8 mouse cellular contexts compared by ENCODE assay signal in the genomic region with DNA sequence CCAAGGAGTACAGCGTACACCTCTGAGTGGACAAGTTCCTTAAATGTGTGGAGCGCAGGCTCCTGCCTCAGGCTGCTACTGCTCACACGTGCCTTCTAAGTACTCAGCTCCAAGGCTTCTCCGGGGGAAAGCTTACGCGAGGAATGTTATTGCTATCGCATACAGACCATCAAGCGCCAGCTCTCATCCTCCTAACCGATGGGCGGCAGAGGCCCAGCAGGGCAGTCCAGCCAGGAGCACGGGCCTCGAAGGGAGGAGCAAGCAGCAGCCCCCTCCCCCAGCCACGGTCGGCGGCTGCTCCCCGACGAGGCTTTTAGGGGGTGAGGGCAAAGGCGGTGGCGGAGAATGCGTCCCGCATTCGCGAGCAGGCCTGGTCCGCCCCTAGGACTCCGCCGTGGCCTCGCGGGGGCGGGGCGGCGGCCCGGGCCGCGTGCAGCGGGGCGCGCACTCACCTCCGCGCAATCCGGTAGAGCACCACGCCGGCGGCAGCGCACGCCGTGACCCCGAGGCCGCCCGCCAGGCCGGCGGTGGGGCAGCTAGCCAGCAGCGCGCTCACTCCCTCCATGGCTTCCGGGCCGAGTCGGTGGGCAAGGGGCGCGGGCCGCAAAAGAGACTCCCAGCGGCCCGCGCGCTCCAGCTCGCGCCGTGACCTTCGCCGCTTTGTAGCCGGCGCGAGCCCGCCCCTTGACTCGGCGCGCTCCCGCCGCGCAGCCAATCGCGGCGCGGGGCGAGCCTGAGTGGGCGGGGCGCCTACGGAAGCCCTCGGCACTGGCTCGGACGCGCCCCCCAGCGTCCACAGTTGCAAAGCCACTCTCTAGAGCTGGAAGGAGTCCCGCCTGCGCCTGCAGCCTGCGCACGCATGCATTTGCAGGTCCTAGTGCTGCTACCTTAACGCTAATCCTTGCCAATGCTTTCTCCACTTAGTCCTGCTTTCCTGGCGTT. TPM values are rescaled to one million over a fixed set of nuclear protein-coding genes. Genes with fewer than 3 reads are reported as not detected.
A peak's percentile ranks its signal among the peaks of the same experiment; 100 is the strongest.
DNase-seq lines count a peak whose midpoint lies in the region; ATAC-seq lines count a peak whose summit lies in the region.

Gene Tmem201 (minus strand): TSS at position 662 of the 942 bp plus-strand sequence.

- no peaks in the 10 kb centered on the region for H3K27me3 ChIP-seq in hindbrain, embryonic 11.5 days (ENCODE audit: control insufficient read depth, insufficient read depth, low read length)

- peak within 1 kb of the TSS; percentile 66 for H3K4me3 ChIP-seq in hindbrain, embryonic 11.5 days (ENCODE audit: low read depth, low read length)

- H3K9ac ChIP-seq in hindbrain, embryonic 11.5 days (ENCODE audit: low read depth, low read length): peak within 1 kb of the TSS; percentile 90

- no peaks in the 10 kb centered on the region for H3K9me3 ChIP-seq in hindbrain, embryonic 11.5 days (ENCODE audit: control insufficient read depth, low read length)

- DNase-seq in MN1 (ENCODE audit: low spot score): peak; percentile 97
- peak; percentile 97 for DNase-seq in cerebellum, adult 9-10 months
- DNase-seq in frontal cortex, adult 2 months (ENCODE audit: extremely low spot score in 1 of 2, low spot score in 1 of 2): peak; percentile 90 to 97
- DNase-seq in hindbrain, embryonic 11.5 days (ENCODE audit: low spot score): peak; percentile 99
- peak; percentile 95 to 97 for DNase-seq in layer of hippocampus, postnatal 10 days (ENCODE audit: low spot score in 2 of 2)
- DNase-seq in lung, postnatal 10 days: peak; percentile 95
- peak; percentile 95 for DNase-seq in ovary, postnatal 36 days (ENCODE audit: low spot score)
- peak; percentile 97 for DNase-seq in thymus, postnatal 25 days

- H3K27ac ChIP-seq in hindbrain, embryonic 11.5 days (ENCODE audit: low read depth, low read length): peak within 1 kb of the TSS; percentile 81

- H3K4me2 ChIP-seq in hindbrain, embryonic 11.5 days (replicated peaks; ENCODE audit: low read depth, low read length): peak within 1 kb of the TSS; percentile 98

- no peaks in the 10 kb centered on the region for H3K36me3 ChIP-seq in hindbrain, embryonic 11.5 days (ENCODE audit: control insufficient read depth, insufficient read depth, low read length)

- ATAC-seq in hindbrain, embryonic 11.5 days (ENCODE audit: low FRiP score): peak; percentile 91

- H3K4me1 ChIP-seq in hindbrain, embryonic 11.5 days (replicated peaks; ENCODE audit: control insufficient read depth, insufficient read depth, low read length): peaks cover 22% of the 10 kb centered on the region

- WGBS in hindbrain, embryonic 11.5 days: 2% methylated on average over 82 of the region's 97 CpGs

RNA-seq across cellular contexts. Expression of gene Tmem201, which starts in this region (rescaled TPM):
- 78.2 and 79.6 TPM in 2 replicates for polyA plus RNA-seq in frontal cortex, adult 2 months (2012; rRNA removed)
- polyA plus RNA-seq in hindbrain, embryonic 11.5 days (2014; fragmentation: Nextera tagmentation; extraction: Ambion mirVana): 17.9 and 19.3 TPM in 2 replicates
- 10 to 100 TPM; 66.7 to 66.8 TPM for total RNA-seq in layer of hippocampus, postnatal 10 days (2021)

Comparison
In these comparisons a context has a peak if more than half of its experiments do, and no peak if none do; other contexts are left out.
1. Peak in every context shown above with its lines: DNase-seq, ATAC-seq, H3K4me3 ChIP-seq and H3K27ac ChIP-seq.